Mouse (Mus musculus) CH12.LX (cell line): ENCODE results near the gene Exoc6b.

Experiments
- CTCF ChIP-seq, 2 experiments: IDR thresholded peaks in 1 of 2; conservative IDR thresholded peaks in 1 of 2; 2 replicates each; pipeline ENCODE4 v1.5.1; 2011 to 2012; ENCODE audit warnings: low read depth in 2 of 2, low read length in 2 of 2, improper control_type of control experiment in 1 of 2, inconsistent platforms in 1 of 2, mild to moderate bottlenecking in 1 of 2, moderate library complexity in 1 of 2
- POLR2A ChIP-seq: IDR thresholded peaks from 2 replicates; pipeline ENCODE4 v1.6.1; 2011; ENCODE audit warnings: low read depth, mild to moderate bottlenecking, improper control_type of control experiment, low read length

DNA sequence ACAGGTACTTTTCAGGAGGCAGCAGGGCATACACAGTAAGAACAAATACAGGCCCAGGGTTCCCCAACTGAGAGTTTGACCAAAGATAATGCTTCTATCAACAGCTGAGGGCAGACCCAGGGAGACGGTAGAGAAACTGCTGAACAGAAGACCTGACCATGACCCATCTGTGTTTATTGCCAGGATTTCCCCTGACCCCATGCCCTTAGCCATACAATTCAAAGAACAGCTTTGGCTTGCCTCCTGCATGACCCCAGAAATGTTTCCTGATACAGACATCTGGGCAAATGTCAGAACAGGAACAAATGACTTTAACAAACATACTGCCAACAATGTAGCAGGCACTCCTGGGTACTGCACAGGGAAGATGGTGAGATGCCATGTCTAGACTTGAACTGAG is 439.0 kb downstream of the Exoc6b start:
- TF ChIP-seq CTCF (conservative IDR thresholded peaks at IDR 0.05 in 1 of 2, IDR thresholded peaks at IDR 0.05 in 1 of 2; ENCODE audit: low read depth in 2 of 2, low read length in 2 of 2): no peak
- no peak for TF ChIP-seq POLR2A
